Mouse (Mus musculus): ENCODE results near the gene Akr1e1. TPM values are rescaled to one million over a fixed set of nuclear protein-coding genes. Genes with fewer than 3 reads are reported as not detected.
"Not testable (repeated sequence)": the region's sequence is repeated elsewhere in the genome, so short reads cannot be mapped to it uniquely, and the experiment has no call there.

Gene Akr1e1
- total and polyA plus RNA-seq, 3 experiments = 1.4 to 96.4 (median 13.4) TPM

DNA sequence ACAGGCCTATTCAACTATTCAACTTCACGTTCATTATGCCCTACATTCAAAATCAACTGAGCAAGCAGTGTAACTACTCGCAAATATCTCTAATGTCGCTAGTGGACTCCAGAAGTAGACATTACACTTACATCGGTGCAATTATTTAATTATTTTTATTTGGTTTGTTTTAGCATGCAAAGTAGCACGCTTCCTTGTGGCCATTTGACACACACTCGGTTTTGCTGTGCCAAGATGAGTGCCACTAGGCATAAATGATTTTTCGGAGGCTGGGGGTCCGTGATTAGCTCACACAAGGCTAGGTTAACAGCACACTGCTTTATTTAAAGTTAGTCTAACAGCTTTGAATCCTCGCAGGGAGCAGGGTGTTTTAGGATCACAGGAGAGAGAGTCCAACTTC lies 444 bp downstream of the Akr1e1 start:
- DNase-seq (ENCODE audit: low spot score) (no peak), ATAC-seq (ENCODE audit: extremely low read depth, insufficient number of reproducible peaks, low FRiP score, poor library complexity, severe bottlenecking) (no peak)
- H3K27me3 ChIP-seq (ENCODE audit: insufficient read depth, low read length) = no peaks in the 10 kb centered on the region

DNA sequence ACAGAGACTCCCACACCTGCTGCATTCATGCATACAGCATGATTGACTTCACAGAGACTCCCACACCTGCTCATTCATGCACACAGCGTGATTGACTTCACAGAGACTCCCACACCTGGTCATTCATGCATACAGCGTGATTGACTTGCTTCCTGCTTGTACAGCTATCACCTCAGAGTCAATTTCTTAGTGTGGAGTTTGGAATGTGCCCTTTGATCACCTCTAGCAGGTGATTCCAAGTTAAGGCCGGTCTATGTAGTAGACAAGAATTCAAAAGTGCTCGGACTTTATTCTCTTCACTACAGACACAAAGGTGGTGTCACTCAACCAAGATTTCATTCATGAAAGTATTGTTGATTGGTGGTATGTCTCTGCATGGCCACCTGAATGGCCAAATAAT lies 2.2 kb downstream of the Akr1e1 start:
- no peak for TF ChIP-seq GATA2 (IDR thresholded peaks at IDR 0.05; ENCODE audit: borderline replicate concordance, low read depth, low read length)
- no peak for TF ChIP-seq CTCF (IDR thresholded peaks at IDR 0.05; ENCODE audit: low read depth, low read length)
- no peak for TF ChIP-seq POLR2AphosphoS5 (IDR thresholded peaks at IDR 0.05; ENCODE audit: insufficient replicate concordance, low read depth, low read length)
- no peak for TF ChIP-seq TAL1 (conservative IDR thresholded peaks at IDR 0.05; ENCODE audit: low read depth, low read length)
- no peak for TF ChIP-seq GATA1 (IDR thresholded peaks at IDR 0.05; ENCODE audit: borderline replicate concordance, low read length)

More for the DNA sequence above, 444 bp downstream of the Akr1e1 start:
- Histone ChIP-seq H3K4me1 (ENCODE audit: insufficient read depth, low read depth, low read length) (no peaks in the 10 kb centered on the region), H3K36me3 (replicated peaks) (peaks cover 18% of the 10 kb centered on the region), H3K9me3 (replicated peaks) (no peaks in the 10 kb centered on the region), H3K4me3 (ENCODE audit: low read depth, low read length) (peak overlapping the region; percentile 72)
- no peak for TF ChIP-seq TAL1 (conservative IDR thresholded peaks at IDR 0.05; ENCODE audit: low read depth, low read length)
- no peak for TF ChIP-seq POLR2AphosphoS5 (IDR thresholded peaks at IDR 0.05; ENCODE audit: insufficient replicate concordance, low read depth, low read length)
- no peak for TF ChIP-seq GATA1 (IDR thresholded peaks at IDR 0.05; ENCODE audit: borderline replicate concordance, low read length)
- TF ChIP-seq GATA2 (IDR thresholded peaks at IDR 0.05; ENCODE audit: borderline replicate concordance, low read depth, low read length) = no peak
- TF ChIP-seq CTCF (IDR thresholded peaks at IDR 0.05; ENCODE audit: low read depth, low read length) = no peak

DNA sequence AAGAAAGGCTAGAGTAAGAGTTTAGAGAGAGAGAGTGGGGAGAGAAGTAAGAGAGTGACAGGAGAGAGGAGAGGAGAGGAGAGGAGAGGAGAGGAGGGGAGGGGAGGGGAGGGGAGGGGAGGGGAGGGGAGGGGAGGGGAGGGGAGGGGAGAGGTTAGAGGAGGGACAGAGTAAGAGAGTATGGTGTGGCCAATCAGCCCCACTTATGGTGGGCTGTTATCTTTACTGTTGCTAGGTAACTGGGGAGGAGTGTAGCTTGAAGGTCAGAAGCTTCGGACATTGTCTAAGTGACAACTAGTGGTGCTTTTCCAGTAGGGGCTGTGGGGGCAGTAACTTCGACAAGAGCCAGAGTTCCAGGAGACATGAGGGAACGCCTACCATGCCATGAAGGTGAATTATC lies 5.5 kb downstream of the Akr1e1 start:
- H3K9me3 ChIP-seq (replicated peaks); ATAC-seq (ENCODE audit: extremely low read depth, insufficient number of reproducible peaks, low FRiP score, poor library complexity, severe bottlenecking); H3K27me3 ChIP-seq (ENCODE audit: insufficient read depth, low read length); DNase-seq (ENCODE audit: low spot score); H3K4me1 ChIP-seq (ENCODE audit: insufficient read depth, low read depth, low read length); H3K4me3 ChIP-seq (ENCODE audit: low read depth, low read length): not testable (repeated sequence)
- H3K36me3 ChIP-seq (replicated peaks) = peaks cover 41% of the 10 kb centered on the region

More for the DNA sequence above, 2.2 kb downstream of the Akr1e1 start:
- H3K4me3 ChIP-seq (ENCODE audit: low read depth, low read length) = no peak overlapping the region
- H3K27me3 ChIP-seq (ENCODE audit: insufficient read depth, low read length) = no peaks in the 10 kb centered on the region
- peaks cover 27% of the 10 kb centered on the region for H3K36me3 ChIP-seq (replicated peaks)
- no peaks in the 10 kb centered on the region for H3K9me3 ChIP-seq (replicated peaks)
- DNase-seq (ENCODE audit: low spot score) = no peak
- ATAC-seq (ENCODE audit: extremely low read depth, insufficient number of reproducible peaks, low FRiP score, poor library complexity, severe bottlenecking) = no peak
- H3K4me1 ChIP-seq (ENCODE audit: insufficient read depth, low read depth, low read length) = no peaks in the 10 kb centered on the region

DNA sequence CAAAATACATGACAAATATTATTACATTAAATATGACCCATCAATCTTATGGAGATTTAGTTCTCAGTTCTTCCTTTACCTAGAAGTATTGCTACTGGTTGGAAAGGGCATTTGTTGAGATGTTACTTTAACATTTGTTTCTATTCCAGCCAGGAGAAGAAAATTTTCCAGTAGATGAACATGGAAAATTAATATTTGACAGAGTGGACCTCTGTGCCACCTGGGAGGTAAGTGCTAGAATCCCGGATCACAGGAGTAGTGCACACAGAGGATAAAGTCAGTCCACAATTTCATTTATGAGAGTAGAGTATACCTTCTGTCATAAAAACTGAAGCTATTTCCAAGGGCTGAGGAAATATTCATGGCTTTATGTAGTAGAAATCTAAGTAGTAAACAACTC lies 32.1 kb downstream of the Akr1e1 start:
- H3K4me1 ChIP-seq (ENCODE audit: insufficient read depth, low read depth, low read length) = no peaks in the 10 kb centered on the region
- no peaks in the 10 kb centered on the region for H3K36me3 ChIP-seq (replicated peaks)
- no peaks in the 10 kb centered on the region for H3K27me3 ChIP-seq (ENCODE audit: insufficient read depth, low read length)
- DNase-seq (ENCODE audit: low spot score) = no peak
- TF ChIP-seq TAL1 (conservative IDR thresholded peaks at IDR 0.05; ENCODE audit: low read depth, low read length) (no peak), POLR2AphosphoS5 (IDR thresholded peaks at IDR 0.05; ENCODE audit: insufficient replicate concordance, low read depth, low read length) (no peak), GATA2 (IDR thresholded peaks at IDR 0.05; ENCODE audit: borderline replicate concordance, low read depth, low read length) (no peak), CTCF (IDR thresholded peaks at IDR 0.05; ENCODE audit: low read depth, low read length) (no peak), GATA1 (IDR thresholded peaks at IDR 0.05; ENCODE audit: borderline replicate concordance, low read length) (no peak)
- H3K4me3 ChIP-seq (ENCODE audit: low read depth, low read length) = no peak overlapping the region
- no peaks in the 10 kb centered on the region for H3K9me3 ChIP-seq (replicated peaks)
- no peak for ATAC-seq (ENCODE audit: extremely low read depth, insufficient number of reproducible peaks, low FRiP score, poor library complexity, severe bottlenecking)

DNA sequence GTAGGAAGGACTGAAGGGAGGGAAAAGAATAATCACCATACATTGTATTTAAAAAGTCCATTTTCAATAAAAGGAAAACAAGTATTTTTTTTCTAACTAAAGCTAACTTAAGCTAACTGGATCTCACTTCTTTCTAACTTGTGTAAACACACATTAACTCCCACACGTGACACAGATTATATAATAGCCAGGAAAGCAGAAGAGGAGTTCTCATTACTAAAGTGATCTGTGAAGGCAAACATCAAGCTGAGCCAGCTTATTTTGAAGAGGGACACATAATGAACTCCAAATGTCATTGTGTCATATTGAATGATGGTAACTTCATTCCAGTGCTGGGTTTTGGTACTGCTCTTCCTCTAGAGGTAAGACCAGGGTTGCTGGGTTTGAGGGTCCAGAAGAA lies 35.1 kb downstream of the Akr1e1 start, which contains the start of gene Akr1c21:
Gene Akr1c21, plus strand, starts transcription at position 205 of the 400 bp plus-strand sequence.
- ATAC-seq (ENCODE audit: extremely low read depth, insufficient number of reproducible peaks, low FRiP score, poor library complexity, severe bottlenecking) (no peak), DNase-seq (ENCODE audit: low spot score) (no peak)
- no peaks in the 10 kb centered on the region for H3K36me3 ChIP-seq (replicated peaks)
- no peak within 1 kb of the TSS for H3K4me3 ChIP-seq (ENCODE audit: low read depth, low read length)
- H3K9me3 ChIP-seq (replicated peaks) = no peaks in the 10 kb centered on the region
- no peaks in the 10 kb centered on the region for H3K4me1 ChIP-seq (ENCODE audit: insufficient read depth, low read depth, low read length)
- H3K27me3 ChIP-seq (ENCODE audit: insufficient read depth, low read length) = no peaks in the 10 kb centered on the region
- TF ChIP-seq TAL1 (conservative IDR thresholded peaks at IDR 0.05; ENCODE audit: low read depth, low read length) (no peak), GATA2 (IDR thresholded peaks at IDR 0.05; ENCODE audit: borderline replicate concordance, low read depth, low read length) (no peak), POLR2AphosphoS5 (IDR thresholded peaks at IDR 0.05; ENCODE audit: insufficient replicate concordance, low read depth, low read length) (no peak), CTCF (IDR thresholded peaks at IDR 0.05; ENCODE audit: low read depth, low read length) (no peak), GATA1 (IDR thresholded peaks at IDR 0.05; ENCODE audit: borderline replicate concordance, low read length) (no peak)

DNA sequence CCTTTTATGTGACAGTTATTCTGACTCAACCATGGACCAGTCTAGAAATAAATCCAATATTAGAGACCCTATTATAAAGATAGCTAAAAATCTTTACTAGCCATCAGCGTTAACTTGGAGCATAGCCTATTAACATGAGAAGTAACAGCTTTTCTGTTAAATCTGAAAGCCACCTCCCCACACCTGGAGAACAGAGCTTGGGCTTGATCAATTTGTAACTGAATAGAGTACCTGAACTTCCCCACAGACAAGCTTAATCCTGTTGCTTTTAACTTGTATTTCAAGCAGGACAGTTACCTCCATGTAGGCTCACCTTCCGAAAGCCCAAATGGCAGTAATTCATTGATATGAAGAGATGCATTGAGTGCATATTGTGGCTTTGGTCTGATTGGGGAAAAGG lies 43.0 kb downstream of the Akr1e1 start:
- no peaks in the 10 kb centered on the region for H3K36me3 ChIP-seq (replicated peaks)
- H3K4me3 ChIP-seq (ENCODE audit: low read depth, low read length) = no peak overlapping the region
- H3K4me1 ChIP-seq (ENCODE audit: insufficient read depth, low read depth, low read length) = no peaks in the 10 kb centered on the region
- DNase-seq (ENCODE audit: low spot score) (no peak), ATAC-seq (ENCODE audit: extremely low read depth, insufficient number of reproducible peaks, low FRiP score, poor library complexity, severe bottlenecking) (no peak)
- H3K27me3 ChIP-seq (ENCODE audit: insufficient read depth, low read length) = no peaks in the 10 kb centered on the region
- no peak for TF ChIP-seq CTCF (IDR thresholded peaks at IDR 0.05; ENCODE audit: low read depth, low read length)
- no peak for TF ChIP-seq POLR2AphosphoS5 (IDR thresholded peaks at IDR 0.05; ENCODE audit: insufficient replicate concordance, low read depth, low read length)
- TF ChIP-seq GATA1 (IDR thresholded peaks at IDR 0.05; ENCODE audit: borderline replicate concordance, low read length) = no peak
- TF ChIP-seq TAL1 (conservative IDR thresholded peaks at IDR 0.05; ENCODE audit: low read depth, low read length) = no peak
- no peak for TF ChIP-seq GATA2 (IDR thresholded peaks at IDR 0.05; ENCODE audit: borderline replicate concordance, low read depth, low read length)
- no peaks in the 10 kb centered on the region for H3K9me3 ChIP-seq (replicated peaks)

DNA sequence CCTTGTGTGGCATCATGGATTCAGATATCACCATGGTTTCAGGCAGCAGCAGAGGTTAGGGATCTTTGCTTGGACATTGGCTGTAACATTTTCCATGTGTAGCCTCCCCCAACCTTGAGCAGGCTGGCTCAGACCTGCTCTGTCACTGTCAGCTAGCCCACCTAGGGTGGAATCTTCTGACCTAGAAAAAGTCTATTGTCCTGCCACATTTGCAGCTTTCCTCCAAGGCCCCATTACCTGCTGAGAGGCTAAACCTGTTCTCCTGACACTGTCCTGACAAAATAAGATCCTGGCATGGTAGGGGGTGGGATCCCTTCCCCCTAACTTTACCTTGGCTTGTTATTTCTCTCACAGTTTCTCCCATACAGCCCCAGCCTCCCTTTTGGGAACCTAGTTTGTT lies 48.5 kb downstream of the Akr1e1 start:
- ATAC-seq (ENCODE audit: extremely low read depth, insufficient number of reproducible peaks, low FRiP score, poor library complexity, severe bottlenecking) (no peak), DNase-seq (ENCODE audit: low spot score) (no peak)
- no peaks in the 10 kb centered on the region for H3K36me3 ChIP-seq (replicated peaks)
- H3K4me1 ChIP-seq (ENCODE audit: insufficient read depth, low read depth, low read length) = no peaks in the 10 kb centered on the region
- no peaks in the 10 kb centered on the region for H3K9me3 ChIP-seq (replicated peaks)
- no peaks in the 10 kb centered on the region for H3K27me3 ChIP-seq (ENCODE audit: insufficient read depth, low read length)
- TF ChIP-seq CTCF (IDR thresholded peaks at IDR 0.05; ENCODE audit: low read depth, low read length) = no peak
- no peak for TF ChIP-seq TAL1 (conservative IDR thresholded peaks at IDR 0.05; ENCODE audit: low read depth, low read length)
- no peak for TF ChIP-seq POLR2AphosphoS5 (IDR thresholded peaks at IDR 0.05; ENCODE audit: insufficient replicate concordance, low read depth, low read length)
- no peak for TF ChIP-seq GATA1 (IDR thresholded peaks at IDR 0.05; ENCODE audit: borderline replicate concordance, low read length)
- no peak for TF ChIP-seq GATA2 (IDR thresholded peaks at IDR 0.05; ENCODE audit: borderline replicate concordance, low read depth, low read length)
- no peak overlapping the region for H3K4me3 ChIP-seq (ENCODE audit: low read depth, low read length)
